Mouse (Mus musculus) ES-E14 (cell line): Measurements from ENCODE around the gene Sept12.

Source experiments
- CHD2 ChIP-seq: IDR thresholded peaks from 2 replicates; pipeline ENCODE4 v1.6.1; 2014; ENCODE audit warnings: mild to moderate bottlenecking, low read depth, low read length, inconsistent platforms
- HCFC1 ChIP-seq: IDR thresholded peaks from 2 replicates; pipeline ENCODE4 v1.6.1; 2012; ENCODE audit warnings: low read length, inconsistent platforms, borderline replicate concordance; ENCODE audit not compliant: insufficient read depth
- MAFK ChIP-seq: IDR thresholded peaks from 2 replicates; pipeline ENCODE4 v1.6.1; 2014; ENCODE audit warnings: mild to moderate bottlenecking, low read depth, low read length, inconsistent platforms; ENCODE audit not compliant: insufficient read depth
- ZNF384 ChIP-seq: IDR thresholded peaks from 2 replicates; pipeline ENCODE4 v1.6.1; 2012; ENCODE audit warnings: low read depth, low read length, inconsistent platforms

DNA sequence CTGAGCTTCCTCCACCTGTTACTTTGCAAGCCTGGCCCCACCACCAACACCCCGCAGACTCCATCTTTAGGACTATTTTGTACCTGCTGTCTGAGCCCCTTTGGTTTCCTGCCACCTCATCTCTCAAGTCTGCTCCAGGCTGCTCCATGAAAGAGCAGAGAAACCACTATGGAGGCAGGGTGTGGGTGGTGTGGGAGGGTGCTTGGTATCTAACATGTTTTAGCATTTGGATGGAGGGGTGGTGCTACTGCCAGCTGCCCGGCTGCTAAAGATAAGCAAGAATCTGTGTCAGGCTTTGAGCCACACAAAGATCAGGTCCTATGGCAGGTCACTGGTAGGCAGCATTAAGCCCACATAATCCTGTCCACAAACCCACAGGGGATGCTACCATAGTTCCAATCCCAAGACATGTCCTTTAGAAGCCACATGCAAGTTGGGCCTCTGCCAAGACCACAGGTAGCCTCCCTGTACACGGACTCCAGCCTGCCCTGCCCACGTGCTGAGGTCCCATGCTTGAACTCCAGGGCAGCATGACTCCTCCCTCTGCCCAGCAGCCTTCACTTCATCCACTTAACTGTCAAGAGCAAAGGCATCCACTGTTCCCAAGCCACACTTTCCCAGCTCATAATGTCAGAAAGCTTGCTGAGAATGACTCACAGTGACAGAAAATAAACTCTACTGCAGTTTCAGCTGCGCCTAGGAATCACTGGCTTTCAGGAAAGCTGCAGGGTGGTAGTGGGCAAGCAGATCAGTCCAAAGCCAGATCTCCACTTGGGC lies 19.2 kb downstream of the Sept12 start:
- TF ChIP-seq MAFK = no peak
- no peak for TF ChIP-seq HCFC1
- no peak for TF ChIP-seq ZNF384
- TF ChIP-seq CHD2 = no peak
